10 mouse cellular contexts compared by ENCODE assay signal in the genomic region with DNA sequence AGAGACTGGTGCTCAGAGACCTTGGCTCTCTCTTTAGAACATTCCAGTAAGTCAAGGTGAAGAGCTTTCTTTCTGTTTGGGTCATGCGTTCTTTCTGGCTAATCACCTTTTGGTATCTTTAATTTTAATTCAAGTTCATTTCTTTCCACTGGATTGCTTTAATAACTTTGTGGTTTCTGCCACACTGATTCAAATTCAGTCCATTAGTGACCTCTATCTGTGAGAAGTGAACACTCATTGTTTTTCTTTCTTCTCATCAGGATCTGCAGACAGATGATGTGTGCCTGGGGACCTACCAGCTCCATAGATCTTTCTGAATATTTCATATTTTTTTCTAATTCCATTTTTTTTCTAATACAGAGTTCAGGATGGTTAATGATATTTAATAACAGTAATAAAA. TPM values are rescaled to one million over a fixed set of nuclear protein-coding genes. Genes with fewer than 3 reads are reported as not detected.
A peak's percentile ranks its signal among the peaks of the same experiment; 100 is the strongest.
DNase-seq lines count a peak whose midpoint lies in the region; ATAC-seq and TF ChIP-seq lines count a peak whose summit lies in the region.
"Had no signal": no experiment of that assay in that cellular context is flagged by ENCODE, and none has a peak within 500 bp of the region (broad histone marks: within the 10 kb centered on the region; RNA-seq: fewer than 3 reads in every experiment).

No protein-coding gene starts in this region.

- H3K27me3 ChIP-seq in forebrain, postnatal 0 days (ENCODE audit: insufficient read depth, low read length) = no peaks in the 10 kb centered on the region
- no peaks in the 10 kb centered on the region for H3K27me3 ChIP-seq in midbrain, embryonic 16.5 days (ENCODE audit: control insufficient read depth, insufficient read depth, low read depth, low read length)
- H3K27me3 ChIP-seq in cerebellum, adult 2 months (ENCODE audit: control insufficient read depth, insufficient read depth, low read length) = no peaks in the 10 kb centered on the region; the same call in 1 of the 2 replicates

- H3K36me3 ChIP-seq in forebrain, postnatal 0 days (ENCODE audit: insufficient read depth) = no peaks in the 10 kb centered on the region
- H3K36me3 ChIP-seq in midbrain, embryonic 16.5 days (ENCODE audit: control insufficient read depth, insufficient read depth, low read length) = no peaks in the 10 kb centered on the region

- peak; percentile 5 for DNase-seq in kidney, adult 9 months
- no peak for DNase-seq in kidney, adult 18-20 months
- DNase-seq in brain, embryonic 14.5 days (ENCODE audit: low read depth) = peak; percentile 63
- peak; percentile 27 for DNase-seq in forebrain, postnatal 0 days
- no peak for DNase-seq in ovary, adult 18-20 months (ENCODE audit: low spot score)
- no peak for DNase-seq in ovary, postnatal 14 days (ENCODE audit: low spot score)
- DNase-seq in cerebellum, adult 2 months = no peak

- H3K4me2 ChIP-seq in forebrain, postnatal 0 days (ENCODE audit: low read depth) = peak overlapping the region; percentile 74
- peak overlapping the region; percentile 78 for H3K4me2 ChIP-seq in midbrain, embryonic 16.5 days (ENCODE audit: low read length)

- H3K9me3 ChIP-seq in forebrain, postnatal 0 days (ENCODE audit: low read length) = no peaks in the 10 kb centered on the region
- H3K9me3 ChIP-seq in midbrain, embryonic 16.5 days (replicated peaks; ENCODE audit: control insufficient read depth, low read length, poor library complexity, severe bottlenecking) = no peaks in the 10 kb centered on the region

- 0 out of 2 replicates have a peak, but pooled peaks have one; percentile 2 for TF ChIP-seq CTCF in brain, embryonic 14.5 days (IDR thresholded peaks at IDR 0.05; ENCODE audit: borderline replicate concordance, extremely low read depth, insufficient read depth, insufficient read length)
- TF ChIP-seq CTCF in forebrain, postnatal 0 days (IDR thresholded peaks at IDR 0.05; ENCODE audit: low read depth) = peak; percentile 41
- no peak for TF ChIP-seq CTCF in cerebellum, adult 2 months (IDR thresholded peaks at IDR 0.05; ENCODE audit: borderline replicate concordance, insufficient read depth, low read depth, low read length)

- no peak for ATAC-seq in forebrain, postnatal 0 days
- no peak for ATAC-seq in midbrain, embryonic 16.5 days

- H3K4me3 ChIP-seq in forebrain, postnatal 0 days (ENCODE audit: low read depth, low read length) = peak overlapping the region; percentile 86
- peak overlapping the region; percentile 86 for H3K4me3 ChIP-seq in midbrain, embryonic 16.5 days (ENCODE audit: low read depth, low read length)
- no peak overlapping the region for H3K4me3 ChIP-seq in cerebellum, adult 2 months (replicated peaks; ENCODE audit: insufficient read depth, low read depth, low read length)

- H3K9ac ChIP-seq in forebrain, postnatal 0 days = peak overlapping the region; percentile 92
- no peak overlapping the region for H3K9ac ChIP-seq in midbrain, embryonic 16.5 days (ENCODE audit: low read depth, low read length)

- WGBS in forebrain, postnatal 0 days = 50% methylated on average over 1 of the region's 1 CpGs
- 50% methylated on average over 1 of the region's 1 CpGs for WGBS in midbrain, embryonic 16.5 days
- WGBS in cerebellum, adult 2 months = 39% methylated on average over 1 of the region's 1 CpGs

- TF ChIP-seq POLR2A in brain, embryonic 14.5 days (IDR thresholded peaks at IDR 0.05; ENCODE audit: borderline replicate concordance, extremely low read depth, insufficient read depth, insufficient read length, poor library complexity, severe bottlenecking) = no peak
- TF ChIP-seq POLR2A in cerebellum, adult 2 months (IDR thresholded peaks at IDR 0.05; ENCODE audit: borderline replicate concordance, insufficient read depth, low read length) = no peak

- H3K4me1 ChIP-seq in forebrain, postnatal 0 days (ENCODE audit: insufficient read depth) = no peaks in the 10 kb centered on the region; the same call in 1 of the 2 replicates
- no peaks in the 10 kb centered on the region for H3K4me1 ChIP-seq in midbrain, embryonic 16.5 days (ENCODE audit: control insufficient read depth, insufficient read depth, low read length)
- H3K4me1 ChIP-seq in cerebellum, adult 2 months (ENCODE audit: control insufficient read depth, insufficient read depth, low read length) = no peaks in the 10 kb centered on the region; the same call in 1 of the 2 replicates

- peak overlapping the region; percentile 94; the same call in 1 of the 2 replicates for H3K27ac ChIP-seq in forebrain, postnatal 0 days (ENCODE audit: low read depth, low read length)
- no peak overlapping the region; the same call in 1 of the 2 replicates for H3K27ac ChIP-seq in midbrain, embryonic 16.5 days (ENCODE audit: low read length)
- H3K27ac ChIP-seq in cerebellum, adult 2 months (ENCODE audit: insufficient read depth, low read length) = no peak overlapping the region
- H3K27ac ChIP-seq: macrophage had no signal

RNA-seq across cellular contexts. Expression of a gene that starts 6.5 kb away (rescaled TPM):
- polyA plus RNA-seq in brain, embryonic 14.5 days (2012; rRNA removed) = 16.7 and 27.0 TPM in 2 replicates
- total RNA-seq in forebrain, postnatal 0 days (2014; rRNA removed) = 49.5 and 67.4 TPM in 2 replicates
- 13.0 and 16.9 TPM in 2 replicates for polyA plus RNA-seq in forebrain, postnatal 0 days (2015; fragmentation: Nextera tagmentation; extraction: Ambion mirVana)
- 21.0 and 21.3 TPM in 2 replicates for polyA plus RNA-seq in midbrain, embryonic 16.5 days (2015; fragmentation: Nextera tagmentation; extraction: Ambion mirVana)
- polyA plus RNA-seq in cerebellum, adult 2 months (2012; rRNA removed) = 4.6 and 5.3 TPM in 2 replicates
- total RNA-seq: MEL had no signal

Comparison
In these comparisons a context has a peak if more than half of its experiments do, and no peak if none do; other contexts are left out.
1. DNase-seq: peak in kidney, adult 9 months (single experiment), brain, embryonic 14.5 days (single experiment) and forebrain, postnatal 0 days (single experiment); none in kidney, adult 18-20 months (single experiment), ovary, adult 18-20 months (single experiment), ovary, postnatal 14 days (single experiment) and cerebellum, adult 2 months (0 of 2).